Mouse (Mus musculus) testis, postnatal 10 days (tissue): ENCODE results near the gene Epb41.
A peak's percentile ranks its signal among the peaks of the same experiment; 100 is the strongest.

Source experiments
- DNase-seq: peaks from one replicate; pipeline ENCODE4 v3.0.0; 2021; ENCODE audit warnings: low spot score

Gene Epb41

DNA sequence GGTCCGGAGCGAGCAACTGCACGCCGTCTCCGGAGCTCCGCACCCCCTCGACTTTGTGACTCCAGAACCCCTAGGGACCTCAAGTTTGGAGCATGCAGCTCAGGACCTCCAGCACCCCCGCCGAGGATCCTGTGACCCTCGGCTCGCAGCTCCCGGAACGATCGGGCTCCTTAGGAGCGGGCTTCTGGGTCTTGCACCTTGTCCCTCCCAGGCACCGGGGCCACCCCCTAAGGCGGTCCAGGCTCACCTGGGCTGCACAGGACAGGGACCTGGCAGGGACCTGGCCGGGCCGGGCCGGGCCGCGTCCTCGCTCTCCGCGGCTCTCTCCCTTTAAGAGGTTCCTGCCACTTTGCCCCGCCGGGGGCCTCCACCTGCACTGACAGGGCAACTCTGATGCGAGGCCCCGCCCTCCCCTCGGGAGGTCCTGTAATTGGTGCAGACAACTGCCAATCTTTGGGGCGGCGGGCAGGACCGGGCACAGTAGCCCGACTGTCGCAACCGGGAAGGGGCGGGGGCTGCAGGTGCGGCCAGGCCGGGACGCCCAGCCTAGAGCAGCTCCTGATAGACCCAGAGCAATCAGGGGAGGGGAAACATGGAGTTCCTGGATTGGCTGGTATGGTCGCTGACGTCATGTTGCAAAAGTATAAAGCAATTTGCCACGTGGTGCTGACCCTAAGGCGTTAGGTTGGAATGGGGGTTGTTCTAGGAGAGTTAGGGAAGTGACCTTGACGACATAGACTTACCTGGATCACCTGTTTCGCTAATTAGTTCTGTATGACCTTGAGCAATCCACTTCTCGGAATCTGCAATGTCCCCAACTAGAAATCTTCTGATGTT is at the start of gene Epb41:
Gene Epb41, minus strand, starts transcription at position 389 of the 837 bp plus-strand sequence.
- DNase-seq, result peak; percentile 94

DNA sequence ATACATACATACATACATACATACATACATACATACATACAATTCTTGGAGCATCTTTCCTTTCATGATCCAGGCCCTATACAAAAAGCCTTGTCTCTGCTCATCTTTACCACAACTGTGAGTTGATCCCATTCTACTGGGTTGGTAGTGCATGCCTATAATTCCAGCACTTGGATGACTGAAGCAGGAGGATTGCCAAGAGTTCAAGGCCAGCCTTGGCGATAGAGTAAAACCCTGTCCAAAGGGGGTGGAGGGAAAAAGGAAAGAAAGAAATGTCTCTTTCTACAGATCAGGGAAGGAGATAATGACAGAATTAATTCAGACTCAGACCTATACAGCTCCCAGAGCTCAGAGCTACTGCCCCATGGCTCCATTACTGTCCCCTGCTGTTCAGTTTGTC is 48.0 kb upstream of the Epb41 start:
- DNase-seq, result no peak

DNA sequence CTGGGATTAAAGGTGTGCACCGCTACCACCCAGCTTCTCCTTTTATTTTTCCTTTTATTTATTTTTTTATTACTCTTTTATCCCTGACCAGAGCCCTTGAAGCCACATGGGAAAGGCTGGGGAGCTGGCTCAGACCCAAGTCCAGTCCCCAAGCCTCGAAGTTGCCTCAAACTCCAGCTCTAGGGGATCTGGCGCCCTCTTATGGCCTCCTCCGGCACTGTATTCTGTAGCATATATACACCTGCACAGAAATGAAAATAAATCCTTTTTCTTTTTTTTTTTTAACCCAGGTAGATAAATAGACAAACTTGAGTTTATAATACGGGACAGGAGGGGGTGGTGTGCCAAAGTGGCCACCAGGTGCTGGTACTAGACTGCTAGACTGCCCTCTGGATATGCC is 46.6 kb upstream of the Epb41 start:
- DNase-seq, result peak; percentile 64

DNA sequence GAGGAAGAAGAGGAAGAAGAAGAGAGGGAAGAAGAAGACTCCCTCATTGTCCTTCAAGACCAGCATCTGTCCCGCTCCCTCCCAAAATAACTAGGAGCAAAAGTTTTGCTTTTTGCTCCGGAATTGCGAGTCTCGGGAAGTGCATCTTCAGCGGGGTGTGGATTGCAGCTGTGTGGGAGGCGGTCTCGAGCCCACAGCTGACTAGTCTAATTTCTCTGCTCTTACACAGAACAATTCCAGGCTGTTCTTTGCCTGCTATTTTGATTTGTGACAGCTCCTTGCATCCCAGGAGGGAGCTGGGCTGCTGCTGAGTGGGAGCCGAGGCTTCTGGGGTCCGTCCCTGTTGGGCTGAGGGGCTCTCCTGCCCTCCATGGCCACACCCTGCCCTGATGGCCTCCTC is 44.4 kb upstream of the Epb41 start:
- no peak for DNase-seq

DNA sequence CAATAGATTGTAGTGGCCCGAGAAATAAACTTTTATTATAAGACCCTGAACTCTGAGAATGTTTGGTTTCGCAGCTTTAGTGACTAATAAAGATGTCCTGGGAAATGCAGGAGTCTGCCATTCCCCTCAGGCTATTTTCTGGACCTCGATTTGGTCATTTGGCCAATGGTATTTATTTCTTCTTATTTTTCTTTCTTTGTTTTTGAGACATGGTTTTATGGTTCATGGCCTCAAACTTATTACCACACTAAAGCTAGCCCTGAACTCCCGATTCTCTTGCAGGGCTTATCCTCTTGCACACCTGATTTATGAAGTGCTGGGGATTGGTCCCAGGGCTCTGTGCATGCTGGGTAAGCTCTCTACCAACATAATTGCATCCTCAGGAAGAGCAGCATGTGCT is 41.2 kb upstream of the Epb41 start:
- no peak for DNase-seq

DNA sequence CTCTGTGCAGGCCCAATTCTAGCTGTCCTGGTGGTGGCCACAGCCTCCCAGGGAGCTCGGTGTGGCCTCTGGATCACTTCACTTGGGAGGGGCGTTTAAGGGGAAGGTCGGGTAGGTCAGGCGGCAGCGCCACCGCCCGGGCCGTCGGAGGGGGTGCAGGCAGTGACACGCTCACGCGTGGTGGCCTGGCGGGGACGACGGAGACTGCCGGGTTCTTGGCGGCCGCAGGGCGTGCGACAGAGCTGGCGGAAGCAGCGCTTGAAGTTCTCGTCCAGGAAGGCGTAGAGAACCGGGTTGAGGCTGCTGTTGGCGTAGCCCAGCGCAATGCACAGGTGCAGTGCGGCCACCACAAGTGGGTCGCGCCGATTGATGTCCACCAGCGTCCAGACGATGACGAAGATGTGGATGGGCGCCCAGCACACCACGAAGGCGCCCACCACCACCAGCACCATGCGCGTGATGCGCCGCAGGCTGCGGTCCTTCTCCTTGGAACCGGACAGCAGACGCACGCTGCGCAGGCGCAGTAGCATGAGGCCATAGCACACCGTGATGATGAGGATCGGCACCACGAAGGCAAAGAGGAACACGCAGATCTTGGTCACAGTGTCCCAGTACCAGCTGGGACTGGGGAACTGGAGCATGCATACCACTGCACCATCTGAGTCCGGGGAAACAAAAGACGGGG is 38.4 kb upstream of the Epb41 start:
- peak; percentile 46 for DNase-seq

DNA sequence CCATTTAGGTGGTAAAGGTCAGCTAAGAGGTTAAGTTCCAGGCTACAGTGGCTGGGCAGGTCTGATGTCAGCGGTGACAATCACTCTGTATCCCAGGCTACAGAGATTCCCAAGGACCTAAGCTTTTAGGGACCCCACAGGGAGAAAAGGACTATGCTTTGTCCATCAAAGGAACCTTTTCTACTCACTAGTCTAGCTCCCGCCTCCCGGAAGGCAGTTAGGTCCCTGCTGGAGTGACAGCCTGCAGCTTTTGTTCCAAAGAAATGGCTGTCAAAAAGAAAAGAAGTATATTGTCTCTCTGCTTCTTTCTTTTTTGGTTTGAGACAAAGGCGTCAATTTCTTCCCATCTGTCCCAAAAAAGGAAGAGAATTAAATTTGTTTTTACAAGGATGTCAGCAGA is 36.1 kb upstream of the Epb41 start:
- DNase-seq, result no peak

DNA sequence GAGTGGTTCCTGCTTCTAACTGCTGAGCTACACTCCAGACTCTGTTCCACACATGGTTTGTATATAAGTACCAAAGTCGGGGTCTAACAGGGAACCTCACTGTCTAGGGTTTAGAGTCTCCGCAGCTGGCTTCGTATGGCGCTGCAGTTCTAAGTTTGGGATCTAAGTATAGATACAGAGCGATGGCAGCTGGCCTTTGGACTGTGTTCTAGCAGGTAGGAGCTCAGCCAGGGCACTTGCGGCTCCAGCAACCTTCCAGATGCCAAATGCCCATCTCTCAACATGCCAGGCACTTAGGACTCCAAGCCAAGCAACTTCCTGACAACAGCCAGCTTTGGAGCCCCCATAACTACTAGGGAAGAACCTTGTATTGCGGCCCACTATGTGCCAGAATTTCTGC is 33.1 kb upstream of the Epb41 start:
- DNase-seq, result no peak

DNA sequence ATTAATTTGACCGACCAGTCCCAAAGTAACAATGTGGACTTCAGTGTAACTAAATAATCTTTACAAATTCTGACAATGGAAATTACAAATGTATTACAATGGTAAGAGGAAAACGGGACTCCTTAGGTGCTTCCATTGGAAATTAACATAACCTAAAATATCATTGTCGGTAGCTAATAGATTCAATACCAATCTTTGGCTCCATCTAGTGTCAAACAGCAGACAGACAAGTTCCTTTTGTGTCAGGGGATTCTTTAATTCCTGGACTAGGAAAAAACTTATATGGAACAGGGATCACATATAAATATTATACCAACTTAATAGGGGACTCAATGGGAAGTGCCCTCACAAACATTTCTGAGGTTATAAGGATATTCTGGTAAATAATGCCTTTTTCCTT is 26.0 kb upstream of the Epb41 start:
- DNase-seq, result no peak

DNA sequence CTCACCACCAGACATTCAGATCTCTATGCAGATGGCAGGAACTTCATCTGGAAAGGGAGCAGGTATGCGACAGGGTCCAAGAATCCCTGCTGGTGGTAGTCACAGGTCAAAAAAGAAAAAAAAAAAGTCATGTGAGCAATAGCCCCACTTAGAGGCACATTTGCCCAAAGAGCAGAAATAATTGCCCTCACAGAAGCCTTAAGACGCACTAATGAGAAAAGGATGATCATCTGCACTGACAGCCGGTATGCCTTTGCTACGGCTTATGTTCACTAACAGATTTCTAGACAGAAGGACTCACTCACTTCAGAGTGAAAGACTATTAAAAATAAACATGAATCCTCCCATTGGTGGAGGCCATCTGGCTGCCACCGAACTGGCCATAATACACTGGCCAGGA is 24.4 kb upstream of the Epb41 start:
- DNase-seq, result no peak

DNA sequence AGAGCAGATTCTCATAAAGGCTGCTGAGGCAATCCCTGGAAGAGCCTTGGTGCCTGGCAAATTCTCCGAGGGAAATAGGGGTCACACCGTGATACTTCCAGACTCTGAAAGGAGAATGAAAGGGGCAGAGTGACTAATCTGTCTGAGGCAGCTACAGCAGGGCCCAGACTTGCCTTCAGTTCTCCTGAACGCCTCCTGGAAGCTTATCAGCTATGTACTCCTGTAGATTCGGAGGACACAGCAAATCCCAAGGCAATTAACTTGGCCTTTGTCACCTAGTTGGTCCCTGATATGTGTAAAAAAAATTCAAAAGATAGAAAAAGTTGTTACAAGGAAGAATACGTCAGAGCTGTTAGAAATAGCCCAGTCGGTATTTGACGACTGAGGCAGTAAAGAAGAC is 19.9 kb upstream of the Epb41 start:
- no peak for DNase-seq

DNA sequence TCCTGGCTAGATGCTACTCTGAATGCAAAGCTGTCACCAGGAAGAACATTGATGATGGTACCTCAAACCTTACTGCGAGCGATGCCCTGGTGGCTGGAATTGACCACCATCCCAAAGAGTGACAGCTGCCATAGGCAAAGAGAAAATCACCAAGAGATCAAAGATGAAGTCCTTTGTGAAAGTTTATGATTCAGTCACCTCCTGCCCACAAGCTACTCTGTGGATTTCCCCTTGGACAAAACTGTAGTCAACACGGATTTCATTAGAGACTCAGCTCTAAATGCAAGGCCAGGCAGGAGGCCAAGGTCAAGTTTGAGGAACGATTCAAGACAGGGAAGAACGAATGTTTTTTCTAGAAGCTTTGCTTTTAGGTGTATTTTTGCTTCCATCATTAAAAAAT is 18.8 kb upstream of the Epb41 start:
- no peak for DNase-seq

DNA sequence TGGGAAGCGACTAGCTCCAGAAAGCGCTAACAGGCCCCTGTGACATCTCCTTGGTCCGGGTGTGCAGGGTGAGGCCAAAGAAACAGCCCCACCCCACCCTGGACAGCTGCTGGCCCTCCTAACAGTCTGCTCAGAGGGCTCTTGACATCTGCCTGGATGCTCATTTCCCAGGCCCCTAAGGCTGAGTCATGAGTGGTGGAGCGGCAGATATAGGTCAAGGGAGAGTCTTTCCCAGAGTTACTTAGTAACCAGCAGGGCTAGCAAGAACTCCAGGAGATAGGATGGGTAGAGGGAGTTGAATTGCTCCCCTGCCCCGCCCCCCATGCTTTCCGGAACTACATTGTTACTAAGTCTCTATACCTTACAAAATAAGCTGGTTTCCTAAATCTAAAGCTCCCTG is 18.0 kb upstream of the Epb41 start:
- DNase-seq, result no peak

DNA sequence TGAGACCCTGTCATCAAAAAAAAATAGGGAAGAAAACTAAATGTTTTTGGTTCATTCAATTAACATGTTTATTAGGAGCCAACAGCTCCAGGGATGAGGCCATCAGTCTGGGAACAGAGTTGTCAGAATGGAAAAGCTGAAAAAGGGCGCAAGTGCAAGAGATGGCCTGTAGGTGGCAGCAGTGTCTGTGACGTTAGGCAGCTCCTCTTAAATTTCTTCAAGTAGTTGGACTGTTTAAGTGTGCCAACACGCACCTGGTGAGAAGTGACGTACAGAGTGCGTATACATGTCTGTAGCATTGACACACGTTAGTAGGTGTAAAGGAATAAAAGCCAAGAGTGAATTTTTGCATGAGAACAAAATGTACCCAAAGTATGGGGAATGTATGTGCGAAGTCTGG is 13.8 kb upstream of the Epb41 start:
- DNase-seq, result peak; percentile 76

DNA sequence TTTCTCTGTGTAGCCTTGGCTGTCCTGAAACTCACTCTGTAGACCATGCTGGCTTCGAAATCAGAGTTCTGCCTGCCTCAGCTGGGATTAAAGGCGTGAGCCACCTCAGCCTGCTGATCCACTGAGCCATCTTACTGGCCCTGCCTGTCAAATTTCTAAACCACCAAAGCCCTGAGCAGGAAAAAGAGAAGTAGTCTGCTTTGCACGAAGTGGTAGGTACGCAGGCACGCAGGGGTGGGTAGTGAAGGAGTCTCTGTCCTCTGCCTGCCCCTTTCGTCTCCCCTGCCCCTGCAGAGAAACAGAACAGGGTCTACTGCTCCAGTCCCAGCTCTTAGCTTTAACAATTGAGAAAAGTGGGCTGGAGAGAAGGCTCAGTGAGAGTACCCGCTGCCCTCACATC is 10.0 kb upstream of the Epb41 start:
- DNase-seq, result no peak

DNA sequence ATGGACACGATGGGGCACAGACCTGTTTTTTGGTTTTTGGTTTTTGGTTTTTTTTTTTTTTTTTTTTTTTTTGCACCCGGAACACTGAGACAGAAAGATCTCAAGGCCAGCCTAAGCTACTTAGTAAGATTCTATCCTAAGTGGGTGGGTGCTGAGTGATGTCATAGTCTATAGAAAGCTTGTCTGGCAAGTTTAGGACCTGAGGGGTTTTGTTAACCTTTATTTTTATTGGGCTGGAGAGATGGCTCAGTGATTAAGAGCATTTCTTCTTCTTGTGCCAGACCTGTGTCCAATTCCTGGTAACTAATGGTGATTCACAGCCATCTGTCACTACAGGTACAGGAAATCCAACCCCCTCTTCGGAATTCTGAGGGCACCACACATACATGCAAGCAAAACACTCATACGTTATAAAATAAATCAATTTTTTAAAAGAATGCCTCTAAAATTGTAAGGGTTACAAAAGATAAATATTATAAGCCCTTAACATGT is 5.4 kb upstream of the Epb41 start:
- DNase-seq, result no peak

DNA sequence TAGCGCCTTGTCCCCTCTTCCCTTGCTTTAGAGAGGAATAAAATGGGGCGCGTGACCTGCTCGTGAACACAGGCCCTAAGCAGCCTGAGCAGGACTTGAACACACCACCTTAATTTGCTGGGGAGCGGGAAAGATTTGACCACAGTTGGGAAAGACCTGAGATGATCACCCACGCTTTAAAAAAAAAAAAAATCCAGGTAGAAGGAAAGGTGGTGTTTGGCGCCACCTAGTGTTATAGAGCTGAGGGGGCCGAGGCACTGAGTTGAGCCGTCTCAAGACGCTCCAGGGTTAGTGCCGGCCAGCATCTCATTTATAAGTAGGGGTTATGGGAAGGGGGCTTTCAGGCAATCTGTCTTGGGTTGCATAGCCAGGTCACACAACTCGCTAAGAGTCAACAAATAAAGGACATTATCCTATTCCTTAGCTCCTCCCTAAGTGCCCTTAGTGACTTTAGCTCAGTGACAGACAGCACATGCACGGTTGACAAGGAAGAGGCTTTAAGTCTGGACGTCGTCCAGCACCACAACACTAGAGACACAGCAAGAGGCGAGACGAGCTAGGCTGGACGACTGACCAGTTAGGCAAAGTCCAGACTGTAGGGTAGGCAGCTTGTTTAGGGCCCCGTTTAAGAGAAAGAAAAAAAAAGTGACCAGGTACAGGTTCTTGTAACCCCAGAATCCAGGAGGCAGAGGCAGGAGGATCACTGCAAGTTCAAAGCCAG is 4.6 kb upstream of the Epb41 start:
- peak; percentile 82 for DNase-seq

DNA sequence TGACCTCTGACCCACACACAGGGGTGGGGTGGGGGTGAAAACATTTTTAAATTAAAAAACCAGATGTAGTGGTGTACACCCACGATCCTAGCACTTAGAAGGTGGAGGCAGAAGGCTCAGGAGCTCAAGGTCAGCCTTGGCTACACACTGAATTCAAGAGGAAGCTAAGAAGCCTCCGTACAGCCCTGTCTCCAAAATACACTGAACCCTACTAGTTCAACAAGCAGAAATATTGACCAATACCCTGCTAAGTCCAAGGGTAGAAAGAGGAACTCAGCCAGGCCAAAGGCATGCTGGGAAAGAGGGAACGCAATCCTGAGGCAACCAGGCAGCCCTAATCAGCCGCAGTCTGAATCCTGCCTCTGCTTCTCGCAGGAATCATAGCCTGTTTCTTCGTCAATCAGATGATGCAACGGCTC is 3.2 kb upstream of the Epb41 start:
- no peak for DNase-seq

DNA sequence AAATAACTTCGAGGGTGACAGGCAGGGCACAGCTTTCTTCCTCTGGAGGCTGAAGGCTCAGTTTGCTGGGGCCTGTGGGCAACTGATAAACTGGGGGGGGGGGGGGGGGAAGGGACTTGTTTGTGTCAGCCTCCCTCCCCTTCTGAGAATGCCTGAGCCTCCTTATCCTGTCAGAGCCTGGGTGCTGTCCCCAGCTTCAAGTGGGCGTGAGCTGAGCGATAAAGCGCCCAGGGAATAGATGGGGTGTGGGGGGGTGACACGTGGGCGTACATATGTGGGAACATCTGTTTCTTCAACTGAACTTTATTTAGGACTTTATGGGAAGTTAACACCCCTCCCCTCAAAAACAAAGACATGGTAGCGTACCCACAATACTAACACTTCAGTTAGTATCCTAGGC is 2.3 kb upstream of the Epb41 start:
- no peak for DNase-seq

DNA sequence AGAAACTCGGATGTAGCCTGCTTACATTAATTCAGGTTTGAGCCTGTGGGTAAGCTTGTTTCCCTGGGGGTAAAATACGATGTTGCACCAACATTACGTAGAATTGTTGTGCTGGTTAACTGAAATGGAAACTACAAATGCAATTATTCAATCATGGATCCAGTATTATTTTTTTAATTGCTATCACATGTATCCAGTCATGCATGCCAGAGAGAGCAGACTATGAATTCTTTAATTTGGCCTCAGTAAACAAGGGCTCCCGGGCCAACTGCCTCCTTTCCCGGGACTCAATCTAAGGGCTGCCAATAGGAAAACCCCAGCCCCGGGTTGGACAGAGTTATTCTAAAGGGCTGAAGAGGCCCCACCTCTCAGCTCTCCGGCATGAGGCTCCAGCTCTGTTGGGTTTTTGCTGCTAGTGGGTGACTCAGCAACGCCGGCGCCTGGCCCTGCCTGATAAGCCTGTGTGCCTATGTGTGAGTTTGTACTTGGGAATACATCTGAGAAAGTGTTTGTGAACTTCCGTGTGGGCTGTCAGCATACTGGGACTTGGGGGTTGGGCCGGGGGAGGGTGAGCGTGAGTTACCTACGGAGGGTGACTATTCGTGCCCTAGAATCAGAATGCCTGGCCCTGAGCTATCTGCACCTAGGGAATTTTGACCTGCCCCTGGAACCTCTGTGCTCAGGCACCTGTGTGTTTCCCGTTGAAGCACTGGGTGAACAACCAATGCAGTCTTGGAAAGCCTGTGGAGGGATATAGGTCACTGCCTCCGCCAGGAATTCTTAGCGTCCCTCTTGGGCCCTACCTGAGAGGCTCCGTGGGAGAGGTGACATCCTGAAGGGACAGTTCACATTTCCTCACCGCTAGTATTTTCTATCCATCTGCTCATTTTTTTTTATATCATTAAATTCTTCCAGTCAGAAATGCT is 1.6 kb upstream of the Epb41 start:
- DNase-seq, result peak; percentile 51

DNA sequence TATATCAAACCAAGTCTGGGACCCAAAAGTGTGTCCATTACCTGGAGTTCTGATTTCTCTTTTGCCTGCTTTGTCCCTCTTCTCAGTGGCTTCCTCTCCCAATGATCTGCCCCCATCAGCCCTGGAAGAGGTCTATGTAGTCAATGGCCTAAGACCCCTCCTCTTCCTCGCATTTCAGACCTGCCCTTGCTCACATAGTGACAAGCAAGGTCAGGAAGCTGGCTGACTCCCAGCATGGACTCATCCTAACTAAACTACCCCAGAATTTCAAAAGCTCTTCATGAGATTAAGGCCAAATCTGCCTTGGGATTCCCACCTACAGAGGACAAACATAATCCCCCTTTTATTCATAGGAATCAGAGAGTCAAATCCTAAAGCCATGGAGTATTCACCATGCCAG is 675 bp upstream of the Epb41 start:
- DNase-seq, result no peak
